Mouse (Mus musculus): ENCODE data around the gene Aida.
"Not testable (repeated sequence)": the region's sequence is repeated elsewhere in the genome, so short reads cannot be mapped to it uniquely, and the experiment has no call there.

- TF ChIP-seq CTCF, POLR2A (IDR thresholded peaks at IDR 0.05; ENCODE audit: insufficient read depth, low read depth, low read length): not testable (repeated sequence)
Observed at GRCm38 (mm10) chr1:183309601-183310000, 13.2 kb downstream of the Aida start.
